Mouse (Mus musculus) cerebellum, adult 2 months (tissue): ENCODE data around the gene Bbs9.

Source experiments
- CTCF ChIP-seq: fragments of 200-500 bp; IDR thresholded peaks from 2 replicates; pipeline ENCODE4 v1.5.1; 2011; ENCODE audit warnings: low read depth, mild to moderate bottlenecking, control low read depth, low read length, moderate library complexity, borderline replicate concordance; ENCODE audit not compliant: insufficient read depth
- POLR2A ChIP-seq: fragments of 200-500 bp; IDR thresholded peaks from 2 replicates; pipeline ENCODE4 v1.6.1; 2011; ENCODE audit warnings: low read length, control low read depth, borderline replicate concordance; ENCODE audit not compliant: insufficient read depth

DNA sequence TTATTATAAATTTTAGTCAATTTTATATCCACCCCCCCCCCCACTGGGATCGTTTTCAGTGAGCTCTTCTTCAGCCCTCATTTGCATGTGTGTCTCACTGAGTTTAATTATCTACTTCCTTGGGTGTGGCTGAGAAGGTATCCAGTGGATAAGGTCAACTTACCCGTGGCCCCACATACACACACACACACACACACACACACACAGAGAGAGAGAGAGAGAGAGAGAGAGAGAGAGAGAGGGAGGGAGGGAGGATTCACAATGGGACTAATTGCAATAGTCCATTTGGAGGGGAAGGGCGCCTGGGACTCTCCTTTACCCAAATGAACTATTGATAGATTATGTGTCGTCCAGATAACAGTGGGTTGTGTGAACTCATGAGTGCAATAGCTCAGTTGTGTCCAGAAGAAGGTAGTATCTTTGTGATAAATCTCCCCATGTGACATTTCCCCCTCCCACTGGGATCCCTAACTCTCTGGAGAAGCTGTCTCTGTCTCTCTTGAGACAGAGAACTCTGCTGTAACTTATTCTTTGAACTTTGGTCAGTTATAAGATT is 227.4 kb downstream of the Bbs9 start:
- no peak for TF ChIP-seq CTCF
- no peak for TF ChIP-seq POLR2A
